Mouse (Mus musculus) liver, embryonic 14.5 days (tissue): Measurements from ENCODE around the gene Dock11.

Experiments used
- CTCF ChIP-seq: IDR thresholded peaks from 2 replicates; pipeline ENCODE4 v1.5.1; 2016; ENCODE audit warnings: antibody characterized with exemption, low read depth, control low read depth
- EP300 ChIP-seq: IDR thresholded peaks from 2 replicates; pipeline ENCODE4 v1.6.1; 2016; ENCODE audit warnings: antibody characterized with exemption, low read depth

DNA sequence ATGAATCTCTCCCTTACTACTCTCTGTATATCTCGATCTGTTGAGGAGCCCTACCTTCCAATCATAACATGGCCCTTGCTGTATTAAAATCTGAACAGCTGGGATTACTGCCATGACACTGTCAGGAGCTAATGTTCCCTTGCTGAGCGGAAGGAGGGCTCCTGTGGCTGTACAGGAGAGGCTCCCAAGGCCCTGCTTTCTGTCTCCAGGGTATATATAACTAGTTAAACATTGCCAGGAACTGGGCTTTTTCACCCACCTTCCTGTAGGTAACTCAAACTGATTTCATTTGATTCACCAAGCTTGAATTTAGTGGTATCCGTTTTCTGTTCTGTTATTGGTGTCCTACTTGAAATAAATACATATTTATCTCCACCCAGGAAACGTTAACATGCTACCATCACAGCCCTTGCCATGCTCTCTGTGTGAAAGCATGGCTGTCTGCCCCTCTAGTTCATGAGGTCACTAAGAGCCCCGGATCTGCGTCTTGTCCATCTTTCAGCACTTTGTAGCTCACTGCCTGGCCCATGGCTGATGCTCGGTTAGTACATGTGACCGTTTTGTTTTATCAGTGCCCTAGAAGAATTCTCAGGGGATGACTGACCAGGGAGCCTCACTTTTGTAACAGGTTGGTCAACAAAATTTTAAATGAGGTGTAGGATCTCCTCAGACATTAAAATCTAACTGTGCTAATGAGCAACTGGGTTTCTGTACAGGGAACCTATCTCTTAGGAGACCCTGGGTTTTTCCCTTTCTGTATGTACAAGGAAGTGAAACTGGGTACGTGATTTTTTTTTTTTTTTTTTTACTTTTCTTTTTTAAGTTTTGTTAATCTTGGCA, 41.7 kb downstream of the Dock11 start:
- TF ChIP-seq EP300 (no peak), CTCF (no peak)
